Mouse (Mus musculus) lung, adult 2 months (tissue): ENCODE results near the gene Gm7982.
"Not testable (repeated sequence)": the region's sequence is repeated elsewhere in the genome, so short reads cannot be mapped to it uniquely, and the experiment has no call there.

Experiments used
- CTCF ChIP-seq: fragments of 200-500 bp; IDR thresholded peaks from 2 replicates; pipeline ENCODE4 v1.5.1; 2011; ENCODE audit warnings: mild to moderate bottlenecking, low read length, control low read depth; ENCODE audit not compliant: insufficient read depth
- POLR2A ChIP-seq: fragments of 200-500 bp; IDR thresholded peaks from 2 replicates; pipeline ENCODE4 v1.6.1; 2011; ENCODE audit warnings: low read depth, mild to moderate bottlenecking, control low read depth, low read length, borderline replicate concordance; ENCODE audit errors: extremely low read depth

- not testable (repeated sequence) for TF ChIP-seq POLR2A, CTCF
These were observed 33.9 kb downstream of the Gm7982 start, which contains the start of gene E330014E10Rik for GRCm38 (mm10) chr5:95775690-95776089.
